Mouse (Mus musculus) left cerebral cortex, postnatal 36 days (tissue): Measurements from ENCODE around the gene Tmem131l. TPM values are rescaled to one million over a fixed set of nuclear protein-coding genes. Genes with fewer than 3 reads are reported as not detected.

Experiments
- total RNA-seq, 2 experiments: library from RNA; stranded (reverse); gene quantifications; 2 replicates each; pipeline ENCODE4 v1.2.3; 2021

The Tmem131l gene
- total RNA-seq, 2 experiments from 2014 or later, result 17.7 to 28.0 TPM

Other genes with a start within 250 kb of the Tmem131l start
- gene Tlr2, start 198.4 kb downstream of the Tmem131l start, total RNA-seq, result under 1 TPM; 0.64 to 0.68 TPM
- gene Mnd1, start 115.6 kb upstream of the Tmem131l start, total RNA-seq, result 1 to 10 TPM; 1.6 to 2.1 TPM
- gene Gm6525, start 133.9 kb upstream of the Tmem131l start, total RNA-seq, result not detected